Mouse (Mus musculus) embryonic fibroblast, embryonic 13.5 days (primary cell): ENCODE data around the gene Tuba1b. TPM values are rescaled to one million over a fixed set of nuclear protein-coding genes. Genes with fewer than 3 reads are reported as not detected.
"Not testable (repeated sequence)": the region's sequence is repeated elsewhere in the genome, so short reads cannot be mapped to it uniquely, and the experiment has no call there.

ENCODE experiments used
- H3K27ac ChIP-seq: 2 replicates; pipeline ENCODE4 v1.5.1; 2012; ENCODE audit warnings: low read length, control low read depth, inconsistent platforms; ENCODE audit not compliant: insufficient read depth
- H3K4me1 ChIP-seq: 2 replicates; pipeline ENCODE4 v1.6.1; 2011; ENCODE audit warnings: low read length; ENCODE audit not compliant: control insufficient read depth, insufficient read depth
- H3K4me3 ChIP-seq: 2 replicates; pipeline ENCODE4 v1.5.1; 2011; ENCODE audit warnings: mild to moderate bottlenecking, control low read depth, low read length; ENCODE audit not compliant: insufficient read depth
- CTCF ChIP-seq: IDR thresholded peaks from 2 replicates; pipeline ENCODE4 v1.5.1; 2011; ENCODE audit warnings: mild to moderate bottlenecking, control low read depth, low read length, moderate library complexity, borderline replicate concordance; ENCODE audit not compliant: insufficient read depth
- POLR2A ChIP-seq: IDR thresholded peaks from 2 replicates; pipeline ENCODE4 v1.6.1; 2011; ENCODE audit warnings: low read depth, mild to moderate bottlenecking, control low read depth, low read length, moderate library complexity
- polyA plus RNA-seq: library from polyadenylated mRNA; stranded (reverse); fragments of >200 nt; gene quantifications from 2 replicates; pipeline ENCODE4 v1.2.4, GENCODE M21; 2011; ENCODE audit warnings: low read depth; ENCODE audit not compliant: missing spikeins, insufficient read length

Gene Tuba1b
- 3,138 and 3,689 TPM in 2 replicates for polyA plus RNA-seq

GRCm38 (mm10) chr15:98934217-98934839, at the start of gene Tuba1b:
Gene Tuba1b, minus strand, starts transcription at chr15:98934565.
- TF ChIP-seq CTCF (no peak), POLR2A (peak; percentile 92)
- peak within 1 kb of the TSS; percentile 99 for H3K4me3 ChIP-seq
- H3K27ac ChIP-seq: peak within 1 kb of the TSS; percentile 99
- no peaks in the 10 kb centered on the region for H3K4me1 ChIP-seq

GRCm38 (mm10) chr15:98983431-98984081, 49.2 kb upstream of the Tuba1b start:
- TF ChIP-seq POLR2A (no peak), CTCF (no peak)
- no peak overlapping the region for H3K4me3 ChIP-seq
- H3K4me1 ChIP-seq: peaks cover 9% of the 10 kb centered on the region
- H3K27ac ChIP-seq: no peak overlapping the region

- Histone ChIP-seq H3K4me3 (no peak overlapping the region), H3K27ac (no peak overlapping the region), H3K4me1 (peaks cover 6% of the 10 kb centered on the region; the same call in 1 of the 2 replicates)
- no peak for TF ChIP-seq CTCF
- no peak for TF ChIP-seq POLR2A
Observed at GRCm38 (mm10) chr15:98982100-98982499, 47.7 kb upstream of the Tuba1b start.

GRCm38 (mm10) chr15:98980012-98980614, 45.7 kb upstream of the Tuba1b start:
- no peak overlapping the region for H3K4me3 ChIP-seq
- H3K27ac ChIP-seq: no peak overlapping the region
- 0 out of 2 replicates have a peak, but pooled peaks cover 4% of the 10 kb centered on the region for H3K4me1 ChIP-seq
- TF ChIP-seq POLR2A: no peak

GRCm38 (mm10) chr15:98978409-98979172, 44.2 kb upstream of the Tuba1b start:
- H3K27ac ChIP-seq: no peak overlapping the region
- H3K4me3 ChIP-seq: no peak overlapping the region
- H3K4me1 ChIP-seq: 0 out of 2 replicates have a peak, but pooled peaks cover 4% of the 10 kb centered on the region
- no peak for TF ChIP-seq POLR2A
- TF ChIP-seq CTCF: no peak

- Histone ChIP-seq H3K4me1 (0 out of 2 replicates have a peak, but pooled peaks cover 4% of the 10 kb centered on the region), H3K4me3 (no peak overlapping the region), H3K27ac (no peak overlapping the region)
- TF ChIP-seq POLR2A: no peak
- TF ChIP-seq CTCF: no peak
Observed at GRCm38 (mm10) chr15:98977759-98978408, 43.5 kb upstream of the Tuba1b start.

GRCm38 (mm10) chr15:98976763-98977758, 42.7 kb upstream of the Tuba1b start:
- Histone ChIP-seq H3K4me3 (no peak overlapping the region), H3K4me1 (0 out of 2 replicates have a peak, but pooled peaks cover 4% of the 10 kb centered on the region), H3K27ac (no peak overlapping the region)
- TF ChIP-seq CTCF (no peak), POLR2A (no peak)

- H3K4me1 ChIP-seq: peaks cover 7% of the 10 kb centered on the region
- no peak for TF ChIP-seq POLR2A
- no peak for TF ChIP-seq CTCF
- H3K27ac ChIP-seq: no peak overlapping the region
- no peak overlapping the region for H3K4me3 ChIP-seq
Observed at GRCm38 (mm10) chr15:98973015-98973614, 38.8 kb upstream of the Tuba1b start.

GRCm38 (mm10) chr15:98971576-98972320, 37.4 kb upstream of the Tuba1b start:
- H3K27ac ChIP-seq, H3K4me3 ChIP-seq, H3K4me1 ChIP-seq: not testable (repeated sequence)
